Mouse (Mus musculus): ENCODE results near the gene Fam208b.
"Not testable (repeated sequence)": the region's sequence is repeated elsewhere in the genome, so short reads cannot be mapped to it uniquely, and the experiment has no call there.

Fam208b gene

GRCm38 (mm10) chr13:3563130-3563529, 47.8 kb downstream of the Fam208b start:
- no peak for DNase-seq (ENCODE audit: low spot score in 2 of 2)

GRCm38 (mm10) chr13:3547856-3548255, 63.1 kb downstream of the Fam208b start:
- DNase-seq (ENCODE audit: low spot score in 2 of 2): no peak

DNA sequence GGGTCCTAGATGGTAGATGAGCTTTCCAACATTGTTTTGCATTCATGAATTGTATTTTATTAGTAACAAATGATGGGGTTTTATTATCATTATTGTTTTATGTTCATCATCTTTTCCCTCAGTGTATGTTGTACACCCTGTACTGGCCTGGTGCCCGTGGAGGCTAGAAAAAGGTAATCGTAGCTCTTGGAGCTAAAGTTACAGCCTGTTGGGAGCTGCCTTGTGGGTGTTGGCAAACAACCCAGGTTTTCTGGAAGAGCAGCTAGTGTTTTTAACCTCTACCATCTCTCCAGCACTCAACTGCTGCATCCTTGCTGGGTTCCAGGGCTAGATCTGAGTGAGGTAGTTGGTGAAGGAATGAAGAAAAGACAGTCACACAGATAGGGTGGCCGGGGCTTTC, 63.5 kb downstream of the Fam208b start:
- no peak for DNase-seq (ENCODE audit: low spot score in 2 of 2)

GRCm38 (mm10) chr13:3544925-3545324, 66.0 kb downstream of the Fam208b start:
- DNase-seq (ENCODE audit: low spot score in 2 of 2): no peak

GRCm38 (mm10) chr13:3544077-3544874, 66.6 kb downstream of the Fam208b start:
- no peak for DNase-seq (ENCODE audit: low spot score in 2 of 2)

GRCm38 (mm10) chr13:3541159-3541782, 69.6 kb downstream of the Fam208b start:
- DNase-seq (ENCODE audit: low spot score in 2 of 2): peak in 1 of 2 experiments; percentile 13

- DNase-seq (ENCODE audit: low spot score in 2 of 2): no peak
Observed at GRCm38 (mm10) chr13:3540166-3540565, 70.7 kb downstream of the Fam208b start.

DNA sequence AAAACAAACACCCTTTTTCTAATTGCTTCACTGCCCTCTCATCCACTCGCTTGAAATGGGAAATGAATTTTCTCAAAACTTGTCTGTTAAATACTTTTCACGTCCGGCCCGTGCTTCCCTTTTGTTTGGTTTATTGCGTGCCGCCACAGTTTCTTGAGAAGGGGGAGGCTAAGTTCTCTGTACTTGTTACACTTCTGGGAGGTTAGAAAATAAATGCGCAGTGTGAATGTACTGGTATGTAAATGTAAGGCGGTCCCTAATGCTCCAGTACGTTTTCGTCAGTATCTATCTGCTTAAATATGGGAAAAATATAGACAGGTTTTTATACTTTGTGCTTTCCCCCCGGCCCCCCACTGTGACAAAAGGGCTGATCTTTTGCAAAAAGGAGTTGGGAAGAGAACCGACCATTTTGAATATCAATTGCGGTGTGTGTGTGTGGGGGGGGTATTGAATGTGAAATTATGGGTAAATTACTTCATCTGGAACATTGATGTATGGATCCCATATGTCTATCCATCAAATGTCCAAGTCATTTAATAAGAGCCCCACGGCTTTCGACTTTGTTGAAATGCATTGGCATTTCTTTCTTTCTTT, 71.8 kb downstream of the Fam208b start:
- DNase-seq (ENCODE audit: low spot score in 2 of 2): peak; percentile 9 to 29

GRCm38 (mm10) chr13:3538223-3538968, 72.5 kb downstream of the Fam208b start:
- DNase-seq (ENCODE audit: low spot score in 2 of 2): peak; percentile 25 to 31

DNA sequence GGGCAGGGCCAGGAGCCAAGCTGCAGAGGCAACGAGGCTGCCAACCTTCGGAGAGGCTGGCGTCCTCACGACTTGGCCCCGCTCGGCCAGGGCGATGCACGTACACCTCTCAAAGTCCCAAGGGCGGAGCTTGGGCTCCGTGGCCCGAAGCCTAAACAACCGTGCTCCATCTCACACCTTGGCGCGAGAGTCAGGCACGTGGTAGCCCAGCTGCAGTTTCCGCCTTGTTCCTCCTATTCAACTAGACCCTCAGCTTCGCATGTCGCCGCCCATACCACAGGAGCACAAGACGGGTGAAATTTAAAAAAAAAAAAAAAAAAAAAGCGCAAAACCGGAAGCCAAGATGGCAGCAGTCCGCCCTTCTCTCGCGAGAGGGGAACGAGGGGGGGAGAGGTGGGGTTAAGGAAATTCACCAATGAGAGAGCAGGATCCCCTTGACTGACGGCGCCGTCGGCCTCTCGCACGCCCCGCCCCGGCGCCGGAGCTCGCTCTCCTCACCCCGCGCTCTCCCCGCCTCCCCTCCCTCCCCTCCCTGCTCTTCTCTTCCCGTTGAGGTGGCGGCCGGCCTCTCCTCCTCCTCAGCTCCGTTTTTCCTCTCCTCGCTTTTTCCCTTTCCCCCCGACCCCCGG, 73.2 kb downstream of the Fam208b start, which contains the start of gene Gdi2:
Gdi2 (plus strand) TSS at position 470 of the 629 bp plus-strand sequence.
- DNase-seq (ENCODE audit: low spot score in 2 of 2): peak; percentile 96 to 97

DNA sequence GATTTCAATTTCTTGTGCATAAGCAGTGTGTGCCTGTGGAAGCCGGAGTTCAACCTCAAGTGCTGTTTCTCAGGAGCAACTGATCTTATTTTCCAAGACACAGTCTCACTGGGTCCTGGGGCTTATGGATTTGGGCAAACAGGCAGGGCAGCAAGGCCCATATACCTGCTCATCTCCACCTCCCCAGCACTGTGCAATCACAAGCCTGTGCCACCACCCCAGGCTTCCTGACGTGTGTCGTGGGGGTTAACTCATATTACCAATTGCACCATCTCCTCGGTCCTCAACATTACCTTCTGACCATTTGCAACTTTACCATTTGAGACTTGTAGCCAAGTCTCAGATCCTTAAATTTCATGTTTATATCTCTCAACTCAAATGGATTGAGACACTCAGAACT, 76.8 kb downstream of the Fam208b start:
- no peak for DNase-seq (ENCODE audit: low spot score in 2 of 2)

- no peak for DNase-seq (ENCODE audit: low spot score in 2 of 2)
Observed at GRCm38 (mm10) chr13:3532451-3532850, 78.5 kb downstream of the Fam208b start.

- no peak for DNase-seq (ENCODE audit: low spot score in 2 of 2)
Observed at GRCm38 (mm10) chr13:3531692-3532320, 79.1 kb downstream of the Fam208b start.

DNA sequence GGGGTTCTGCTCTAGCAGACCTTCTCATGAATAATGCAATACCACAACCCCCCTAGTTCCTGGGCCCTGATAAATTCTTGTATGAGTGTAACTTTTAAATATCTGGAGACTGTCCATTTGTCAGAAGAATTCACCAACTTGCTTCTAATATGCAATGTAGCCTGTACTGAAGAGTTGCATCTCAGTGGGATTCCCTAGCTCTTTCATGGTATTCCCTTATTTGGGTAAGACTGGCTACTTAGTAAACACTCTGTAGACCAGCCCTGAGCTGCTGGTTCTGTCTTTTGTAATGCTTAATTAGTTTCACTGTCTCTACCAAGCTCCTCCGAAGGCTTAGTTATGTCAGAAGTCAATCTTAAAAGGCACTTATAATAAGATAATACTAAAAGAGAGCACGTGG, 79.7 kb downstream of the Fam208b start:
- not testable (repeated sequence) for DNase-seq (ENCODE audit: low spot score in 2 of 2)

DNA sequence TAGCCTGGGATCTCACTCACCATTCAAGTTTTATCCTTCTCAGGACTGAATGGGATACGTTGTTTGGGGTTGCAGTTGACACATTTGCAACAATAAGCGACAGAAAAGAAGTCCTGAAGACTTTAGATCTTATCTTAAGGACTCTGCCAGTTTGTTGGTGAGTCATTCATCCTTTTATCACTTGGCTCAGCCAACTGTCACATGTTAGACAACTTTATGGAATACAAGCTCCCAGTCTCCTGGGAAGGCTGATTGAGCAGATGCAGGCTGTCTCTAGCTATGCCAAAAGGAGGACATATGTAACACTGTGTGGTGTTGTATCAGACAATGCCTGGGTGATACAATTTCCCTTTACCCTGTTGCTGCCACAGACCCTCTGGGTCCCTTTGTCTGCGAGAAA, 80.5 kb downstream of the Fam208b start:
- DNase-seq (ENCODE audit: low spot score in 2 of 2): no peak

DNA sequence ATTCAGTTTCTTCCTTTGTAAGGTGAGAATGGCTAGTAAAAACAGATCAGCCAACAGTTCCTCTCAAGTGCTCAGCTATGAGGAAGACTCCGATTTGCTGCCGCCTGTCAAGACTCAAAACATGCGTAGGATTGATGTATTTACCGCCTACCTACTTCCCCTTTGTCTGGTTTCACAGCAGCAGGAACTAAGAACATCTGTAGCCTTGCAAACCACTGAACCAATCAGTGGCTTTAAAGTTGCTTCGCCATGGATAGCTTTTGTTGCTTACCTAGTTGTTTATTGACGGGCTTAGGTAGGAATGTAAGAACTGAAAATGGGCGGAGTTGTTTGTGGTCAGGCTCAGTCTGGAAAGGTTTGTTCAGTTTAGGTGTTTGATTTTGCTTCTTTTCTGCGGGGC, 84.6 kb downstream of the Fam208b start:
- DNase-seq (ENCODE audit: low spot score in 2 of 2): peak; percentile 27 to 82

- no peak for DNase-seq (ENCODE audit: low spot score in 2 of 2)
Observed at GRCm38 (mm10) chr13:3525611-3526051, 85.3 kb downstream of the Fam208b start.

GRCm38 (mm10) chr13:3523946-3524345, 87.0 kb downstream of the Fam208b start:
- no peak for DNase-seq (ENCODE audit: low spot score in 2 of 2)

GRCm38 (mm10) chr13:3523459-3523858, 87.4 kb downstream of the Fam208b start:
- no peak for DNase-seq (ENCODE audit: low spot score in 2 of 2)

GRCm38 (mm10) chr13:3519994-3520393, 90.9 kb downstream of the Fam208b start:
- not testable (repeated sequence) for DNase-seq (ENCODE audit: low spot score in 2 of 2)

- not testable (repeated sequence) for DNase-seq (ENCODE audit: low spot score in 2 of 2)
Observed at GRCm38 (mm10) chr13:3519357-3519756, 91.6 kb downstream of the Fam208b start.

All from natural killer cell, adult 2 months (primary cell).